Mouse (Mus musculus) CD4-positive, CD25-positive, alpha-beta regulatory T cell, adult 4 months (primary cell): ENCODE data around the gene Slc38a11. TPM values are rescaled to one million over a fixed set of nuclear protein-coding genes. Genes with fewer than 3 reads are reported as not detected.

ENCODE experiments used
- ATAC-seq: one replicate; pipeline ENCODE4 v1.8.0; 2017
- polyA plus RNA-seq, 2 experiments: library from polyadenylated mRNA; unstranded; fragments of 100-300 nt; shearing (Covaris generic); gene quantifications; one replicate each; pipeline ENCODE4 v1.2.1; 2017

Slc38a11 gene
- not detected for polyA plus RNA-seq

- no peak for ATAC-seq
Measured at GRCm38 (mm10) chr2:65363828-65364497, at the start of gene Slc38a11. Gene Slc38a11 (minus strand): TSS chr2:65364034.

- no peak for ATAC-seq
Measured at GRCm38 (mm10) chr2:65407110-65407509, 43.3 kb upstream of the Slc38a11 start.

GRCm38 (mm10) chr2:65405407-65405806 lies 41.6 kb upstream of the Slc38a11 start:
- no peak for ATAC-seq

GRCm38 (mm10) chr2:65402001-65402400 lies 38.2 kb upstream of the Slc38a11 start:
- no peak for ATAC-seq

- ATAC-seq: no peak
Measured at GRCm38 (mm10) chr2:65399938-65400337, 36.1 kb upstream of the Slc38a11 start.

GRCm38 (mm10) chr2:65396128-65396527 lies 32.3 kb upstream of the Slc38a11 start:
- ATAC-seq: no peak

- ATAC-seq: no peak
Measured at GRCm38 (mm10) chr2:65393061-65393460, 29.2 kb upstream of the Slc38a11 start.

GRCm38 (mm10) chr2:65391322-65391721 lies 27.5 kb upstream of the Slc38a11 start:
- peak; percentile 85 for ATAC-seq

- ATAC-seq: no peak
Measured at GRCm38 (mm10) chr2:65384815-65385214, 21.0 kb upstream of the Slc38a11 start.

GRCm38 (mm10) chr2:65382485-65382884 lies 18.7 kb upstream of the Slc38a11 start:
- ATAC-seq: no peak

- ATAC-seq: no peak
Measured at GRCm38 (mm10) chr2:65378425-65378824, 14.6 kb upstream of the Slc38a11 start.

GRCm38 (mm10) chr2:65374410-65374809 lies 10.6 kb upstream of the Slc38a11 start:
- no peak for ATAC-seq

GRCm38 (mm10) chr2:65373076-65373475 lies 9.2 kb upstream of the Slc38a11 start:
- ATAC-seq: no peak

- ATAC-seq: no peak
Measured at GRCm38 (mm10) chr2:65360736-65361475, 2.9 kb downstream of the Slc38a11 start.

- ATAC-seq: peak; percentile 63
Measured at GRCm38 (mm10) chr2:65347367-65347766, 16.5 kb downstream of the Slc38a11 start.

GRCm38 (mm10) chr2:65346915-65347314 lies 16.9 kb downstream of the Slc38a11 start:
- ATAC-seq: no peak

GRCm38 (mm10) chr2:65346037-65346436 lies 17.8 kb downstream of the Slc38a11 start:
- no peak for ATAC-seq

GRCm38 (mm10) chr2:65342057-65342456 lies 21.8 kb downstream of the Slc38a11 start:
- peak; percentile 76 for ATAC-seq

GRCm38 (mm10) chr2:65340839-65341238 lies 23.0 kb downstream of the Slc38a11 start:
- no peak for ATAC-seq

- ATAC-seq: peak; percentile 71
Measured at GRCm38 (mm10) chr2:65337378-65338140, 26.3 kb downstream of the Slc38a11 start.

GRCm38 (mm10) chr2:65336608-65337007 lies 27.2 kb downstream of the Slc38a11 start:
- ATAC-seq: peak; percentile 60

GRCm38 (mm10) chr2:65334091-65334490 lies 29.7 kb downstream of the Slc38a11 start:
- no peak for ATAC-seq

GRCm38 (mm10) chr2:65331321-65331720 lies 32.5 kb downstream of the Slc38a11 start:
- ATAC-seq: peak; percentile 82
